Mouse (Mus musculus) forebrain, postnatal 0 days (tissue): ENCODE data around the gene Brap. TPM values are rescaled to one million over a fixed set of nuclear protein-coding genes. Genes with fewer than 3 reads are reported as not detected.
"Not testable (repeated sequence)": the region's sequence is repeated elsewhere in the genome, so short reads cannot be mapped to it uniquely, and the experiment has no call there.

Source experiments
- ATAC-seq: fragments of 200-750 bp; cut with Nextera tagmentation; 2 replicates; pipeline ENCODE4 v1.8.0; 2017; ENCODE audit warnings: mild to moderate bottlenecking, moderate library complexity
- DNase-seq: peaks from one replicate; pipeline ENCODE4 v3.0.0-alpha.2; 2015
- H3K27ac ChIP-seq: fragments of 300-500 bp; sonication (generic); 2 replicates; pipeline ENCODE4 v1.5.1; 2014; ENCODE audit warnings: low read depth, mild to moderate bottlenecking, antibody characterized with exemption, low read length, moderate library complexity, mixed read lengths
- H3K27me3 ChIP-seq: fragments of 300-500 bp; sonication (generic); 2 replicates; pipeline ENCODE4 v1.6.1; 2014; ENCODE audit warnings: mild to moderate bottlenecking, low read length, mixed read lengths; ENCODE audit not compliant: insufficient read depth
- H3K36me3 ChIP-seq: fragments of 300-500 bp; sonication (generic); 2 replicates; pipeline ENCODE4 v1.6.1; 2014; ENCODE audit warnings: mild to moderate bottlenecking, moderate library complexity; ENCODE audit not compliant: insufficient read depth
- H3K4me1 ChIP-seq: fragments of 300-500 bp; sonication (generic); 2 replicates; pipeline ENCODE4 v1.6.1; 2014; ENCODE audit warnings: antibody characterized with exemption; ENCODE audit not compliant: insufficient read depth
- H3K4me2 ChIP-seq: fragments of 300-500 bp; sonication (generic); 2 replicates; pipeline ENCODE4 v1.6.1; 2014; ENCODE audit warnings: low read depth, mild to moderate bottlenecking, moderate library complexity
- H3K4me3 ChIP-seq: fragments of 300-500 bp; sonication (generic); 2 replicates; pipeline ENCODE4 v1.5.1; 2014; ENCODE audit warnings: low read depth, low read length, mixed read lengths
- H3K9ac ChIP-seq: fragments of 300-500 bp; sonication (generic); 2 replicates; pipeline ENCODE4 v1.6.1; 2014; ENCODE audit warnings: mild to moderate bottlenecking
- H3K9me3 ChIP-seq: fragments of 300-500 bp; sonication (generic); 2 replicates; pipeline ENCODE4 v1.6.1; 2016; ENCODE audit warnings: low read length
- CTCF ChIP-seq: sonication (generic); IDR thresholded peaks from 2 replicates; pipeline ENCODE4 v1.5.1; 2016; ENCODE audit warnings: antibody characterized with exemption, control low read depth, low read depth
- WGBS: fragments of 180-500 bp; shearing (Covaris S2); extraction: QIAGEN DNeasy Blood & Tissue Kit; methylation state at CpG from one replicate; pipeline ENCODE4 v1.1.7; 2014; 5-methylcytosine and 5-hydroxymethylcytosine counted together
- polyA plus RNA-seq: library from polyadenylated mRNA; unstranded; fragments of >200 nt; fragmentation: Nextera tagmentation; extraction: Ambion mirVana; gene quantifications from 2 replicates; pipeline ENCODE4 v1.2.1, GENCODE M21; 2015
- total RNA-seq: library from RNA; depleted of rRNA; stranded (reverse); fragments of >200 nt; gene quantifications from 2 replicates; pipeline ENCODE4 v1.2.3, GENCODE M21; 2014; rRNA removed

Gene Brap
- total RNA-seq (51.5 and 56.0 TPM in 2 replicates), polyA plus RNA-seq (42.7 and 46.6 TPM in 2 replicates)

- ATAC-seq (peak; percentile 91), DNase-seq (peak; percentile 93)
- H3K27me3 ChIP-seq = no peaks in the 10 kb centered on the region
- H3K9ac ChIP-seq = peak within 1 kb of the TSS; percentile 84
- peaks cover 12% of the 10 kb centered on the region for H3K4me1 ChIP-seq
- peak within 1 kb of the TSS; percentile 71 for H3K4me2 ChIP-seq
- no peak for TF ChIP-seq CTCF
- H3K9me3 ChIP-seq = no peaks in the 10 kb centered on the region
- H3K27ac ChIP-seq = peak within 1 kb of the TSS; percentile 70
- 2% methylated on average over 82 of the region's 85 CpGs for WGBS
- H3K36me3 ChIP-seq = peaks cover 11% of the 10 kb centered on the region; the same call in 1 of the 2 replicates
- peak within 1 kb of the TSS; percentile 93 for H3K4me3 ChIP-seq
These were observed at the start of gene Brap, which contains the start of gene Acad10 for GRCm38 (mm10) chr5:121660059-121660896. Brap (plus strand) TSS chr5:121660563. Acad10 (minus strand) TSS chr5:121660514.

- Histone ChIP-seq H3K27ac (no peak overlapping the region), H3K9ac (no peak overlapping the region), H3K36me3 (no peaks in the 10 kb centered on the region), H3K4me3 (no peak overlapping the region), H3K27me3 (no peaks in the 10 kb centered on the region), H3K9me3 (no peaks in the 10 kb centered on the region), H3K4me1 (no peaks in the 10 kb centered on the region), H3K4me2 (no peak overlapping the region)
- DNase-seq = no peak
- no peak for ATAC-seq
- WGBS = 88% methylated on average over 6 of the region's 6 CpGs
- no peak for TF ChIP-seq CTCF
These were observed 48.3 kb upstream of the Brap start for GRCm38 (mm10) chr5:121612036-121612435.

GRCm38 (mm10) chr5:121614921-121615320, 45.4 kb upstream of the Brap start:
- not testable (repeated sequence) for H3K4me2 ChIP-seq, H3K4me1 ChIP-seq, H3K27me3 ChIP-seq, H3K9me3 ChIP-seq, H3K4me3 ChIP-seq, ATAC-seq, H3K27ac ChIP-seq, H3K9ac ChIP-seq, H3K36me3 ChIP-seq, DNase-seq
- WGBS = 87% methylated on average over 3 of the region's 3 CpGs

- Histone ChIP-seq H3K4me1 (peaks cover 8% of the 10 kb centered on the region; the same call in 1 of the 2 replicates), H3K9me3 (no peaks in the 10 kb centered on the region), H3K4me3 (peak within 1 kb of the TSS; percentile 81), H3K4me2 (peak within 1 kb of the TSS; percentile 82), H3K27me3 (no peaks in the 10 kb centered on the region), H3K27ac (peak within 1 kb of the TSS; percentile 78), H3K9ac (peak within 1 kb of the TSS; percentile 76), H3K36me3 (no peaks in the 10 kb centered on the region)
- TF ChIP-seq CTCF = peak; percentile 36; the same call in 1 of the 2 replicates
- DNase-seq = peak; percentile 90
- WGBS = under 1% methylated on average over 56 of the region's 58 CpGs
- ATAC-seq = peak; percentile 87
These were observed 41.5 kb upstream of the Brap start, which contains the start of gene Acad12 for GRCm38 (mm10) chr5:121618592-121619513. Acad12 (minus strand) TSS chr5:121618938.

GRCm38 (mm10) chr5:121621102-121621501, 39.3 kb upstream of the Brap start:
- no peak for ATAC-seq
- no peaks in the 10 kb centered on the region for H3K36me3 ChIP-seq
- no peaks in the 10 kb centered on the region for H3K27me3 ChIP-seq
- peaks cover 8% of the 10 kb centered on the region; the same call in 1 of the 2 replicates for H3K4me1 ChIP-seq
- H3K9ac ChIP-seq = no peak overlapping the region
- H3K9me3 ChIP-seq = no peaks in the 10 kb centered on the region
- no peak overlapping the region for H3K27ac ChIP-seq
- no peak for DNase-seq
- no peak overlapping the region for H3K4me3 ChIP-seq
- H3K4me2 ChIP-seq = no peak overlapping the region
- WGBS = 97% methylated on average over 5 of the region's 5 CpGs
- no peak for TF ChIP-seq CTCF

- ATAC-seq = no peak
- H3K4me2 ChIP-seq = no peak overlapping the region
These were observed 37.1 kb upstream of the Brap start for GRCm38 (mm10) chr5:121623241-121623640.

More at GRCm38 (mm10) chr5:121623241-121623640, 37.1 kb upstream of the Brap start:
- 79% methylated on average over 3 of the region's 3 CpGs for WGBS
- H3K9ac ChIP-seq = no peak overlapping the region
- peaks cover 8% of the 10 kb centered on the region; the same call in 1 of the 2 replicates for H3K4me1 ChIP-seq
- H3K27me3 ChIP-seq = no peaks in the 10 kb centered on the region
- H3K4me3 ChIP-seq = no peak overlapping the region
- no peak for DNase-seq
- no peak for TF ChIP-seq CTCF
- no peak overlapping the region for H3K27ac ChIP-seq
- no peaks in the 10 kb centered on the region for H3K36me3 ChIP-seq
- H3K9me3 ChIP-seq = no peaks in the 10 kb centered on the region
